Mouse (Mus musculus): ENCODE measurements at regions not wholly inside any gene's neighbourhood (a gene's known extent, or its start where the extent isn't known, plus 50 kb on each side); places are given as distances from the start of the nearest gene placed in this dataset.
A peak's percentile ranks its signal among the peaks of the same experiment; 100 is the strongest.

GRCm38 (mm10) chr9:86961663-86962062 lies 53.7 kb upstream of the Ripply2 start:
- H3K4me3 ChIP-seq: no peak overlapping the region
- no peak overlapping the region for H3K27ac ChIP-seq
- WGBS: 59% methylated on average over 3 of the region's 3 CpGs

GRCm38 (mm10) chr9:86957076-86957475 lies 58.3 kb upstream of the Ripply2 start:
- no peaks in the 10 kb centered on the region for H3K27me3 ChIP-seq
- H3K4me1 ChIP-seq: no peaks in the 10 kb centered on the region
- no peak overlapping the region for H3K27ac ChIP-seq
- no peaks in the 10 kb centered on the region for H3K36me3 ChIP-seq
- H3K9ac ChIP-seq: no peak overlapping the region
- no peak for ATAC-seq (ENCODE audit: borderline replicate concordance, extremely low read depth, low FRiP score, low TSS enrichment)
- H3K9me3 ChIP-seq: no peaks in the 10 kb centered on the region
- H3K4me2 ChIP-seq: no peak overlapping the region
- no peak overlapping the region for H3K4me3 ChIP-seq
- 81% methylated on average over 1 of the region's 1 CpGs for WGBS

More at GRCm38 (mm10) chr9:86961663-86962062, 53.7 kb upstream of the Ripply2 start:
- H3K9ac ChIP-seq: no peak overlapping the region
- no peak overlapping the region for H3K4me2 ChIP-seq
- no peaks in the 10 kb centered on the region for H3K36me3 ChIP-seq
- no peak for ATAC-seq (ENCODE audit: borderline replicate concordance, extremely low read depth, low FRiP score, low TSS enrichment)
- H3K27me3 ChIP-seq: no peaks in the 10 kb centered on the region
- no peaks in the 10 kb centered on the region for H3K4me1 ChIP-seq
- H3K9me3 ChIP-seq: no peaks in the 10 kb centered on the region

- Histone ChIP-seq H3K4me1 (no peaks in the 10 kb centered on the region), H3K4me3 (no peak overlapping the region), H3K27me3 (no peaks in the 10 kb centered on the region), H3K36me3 (no peaks in the 10 kb centered on the region), H3K27ac (no peak overlapping the region), H3K4me2 (no peak overlapping the region), H3K9ac (no peak overlapping the region), H3K9me3 (no peaks in the 10 kb centered on the region)
- no peak for ATAC-seq (ENCODE audit: borderline replicate concordance, extremely low read depth, low FRiP score, low TSS enrichment)
- 84% methylated on average over 3 of the region's 3 CpGs for WGBS
These were observed 59.6 kb upstream of the Ripply2 start for GRCm38 (mm10) chr9:86955720-86956119.

- 0 out of 2 replicates have a peak, but pooled peaks have one; percentile 14 for ATAC-seq (ENCODE audit: borderline replicate concordance, extremely low read depth, low FRiP score, low TSS enrichment)
- H3K4me1 ChIP-seq: no peaks in the 10 kb centered on the region
- no peak overlapping the region for H3K9ac ChIP-seq
- WGBS: 32% methylated on average over 11 of the region's 11 CpGs
- H3K9me3 ChIP-seq: no peaks in the 10 kb centered on the region
- H3K27ac ChIP-seq: no peak overlapping the region
- no peaks in the 10 kb centered on the region for H3K36me3 ChIP-seq
- H3K27me3 ChIP-seq: no peaks in the 10 kb centered on the region
- no peak overlapping the region for H3K4me2 ChIP-seq
- no peak overlapping the region for H3K4me3 ChIP-seq
These were observed 63.3 kb upstream of the Ripply2 start for GRCm38 (mm10) chr9:86951958-86952509.

- no peak overlapping the region for H3K27ac ChIP-seq
- no peaks in the 10 kb centered on the region for H3K27me3 ChIP-seq
- H3K9me3 ChIP-seq: no peaks in the 10 kb centered on the region
- H3K4me1 ChIP-seq: no peaks in the 10 kb centered on the region
- H3K9ac ChIP-seq: no peak overlapping the region
- H3K4me2 ChIP-seq: no peak overlapping the region
- 10% methylated on average over 1 of the region's 1 CpGs for WGBS
- H3K36me3 ChIP-seq: no peaks in the 10 kb centered on the region
- no peak overlapping the region for H3K4me3 ChIP-seq
- ATAC-seq (ENCODE audit: borderline replicate concordance, extremely low read depth, low FRiP score, low TSS enrichment): no peak
These were observed 65.5 kb upstream of the Ripply2 start for GRCm38 (mm10) chr9:86949885-86950284.

- Histone ChIP-seq H3K4me2 (no peak overlapping the region), H3K4me1 (no peaks in the 10 kb centered on the region), H3K9me3 (no peaks in the 10 kb centered on the region), H3K36me3 (no peaks in the 10 kb centered on the region), H3K4me3 (no peak overlapping the region), H3K27me3 (no peaks in the 10 kb centered on the region), H3K27ac (no peak overlapping the region), H3K9ac (no peak overlapping the region)
- 63% methylated on average over 3 of the region's 3 CpGs for WGBS
- ATAC-seq (ENCODE audit: borderline replicate concordance, extremely low read depth, low FRiP score, low TSS enrichment): no peak
These were observed 50.7 kb upstream of the Snap91 start for GRCm38 (mm10) chr9:86931196-86931595.

All from lung, embryonic 15.5 days (tissue).